In genomic region chr11:75531469-75532242, GRCm38 (mm10) we compare ENCODE assay signal across 8 mouse cellular contexts. TPM values are rescaled to one million over a fixed set of nuclear protein-coding genes. Genes with fewer than 3 reads are reported as not detected.
A peak's percentile ranks its signal among the peaks of the same experiment; 100 is the strongest.
DNase-seq lines count a peak whose midpoint lies in the region; ATAC-seq and TF ChIP-seq lines count a peak whose summit lies in the region.

Gene Slc43a2 (plus strand): TSS chr11:75531694.

- H3K4me2 ChIP-seq in forebrain, postnatal 0 days (ENCODE audit: low read depth), result peak within 1 kb of the TSS; percentile 99
- peak within 1 kb of the TSS; percentile 98 for H3K4me2 ChIP-seq in lung, embryonic 15.5 days

- peak within 1 kb of the TSS; percentile 82 for H3K4me3 ChIP-seq in G1E (ENCODE audit: low read depth, low read length)
- peak within 1 kb of the TSS; percentile 60 for H3K4me3 ChIP-seq in forebrain, postnatal 0 days (ENCODE audit: low read depth, low read length)
- peak within 1 kb of the TSS; percentile 59 for H3K4me3 ChIP-seq in lung, embryonic 15.5 days

- no peaks in the 10 kb centered on the region for H3K9me3 ChIP-seq in G1E (replicated peaks)
- H3K9me3 ChIP-seq in forebrain, postnatal 0 days (ENCODE audit: low read length), result no peaks in the 10 kb centered on the region
- no peaks in the 10 kb centered on the region for H3K9me3 ChIP-seq in lung, embryonic 15.5 days

- TF ChIP-seq CTCF in G1E (IDR thresholded peaks at IDR 0.05; ENCODE audit: low read depth, low read length), result no peak
- TF ChIP-seq CTCF in forebrain, postnatal 0 days (IDR thresholded peaks at IDR 0.05; ENCODE audit: low read depth), result no peak

- peak; percentile 58 for ATAC-seq in G1E (ENCODE audit: extremely low read depth, insufficient number of reproducible peaks, low FRiP score, poor library complexity, severe bottlenecking)
- ATAC-seq in forebrain, postnatal 0 days, result peak; percentile 95
- peak; percentile 91 for ATAC-seq in lung, embryonic 15.5 days (ENCODE audit: borderline replicate concordance, extremely low read depth, low FRiP score, low TSS enrichment)

- peaks cover 5% of the 10 kb centered on the region; the same call in 1 of the 2 replicates for H3K27me3 ChIP-seq in G1E (ENCODE audit: insufficient read depth, low read length)
- no peaks in the 10 kb centered on the region for H3K27me3 ChIP-seq in forebrain, postnatal 0 days (ENCODE audit: insufficient read depth, low read length)
- H3K27me3 ChIP-seq in lung, embryonic 15.5 days, result no peaks in the 10 kb centered on the region

- H3K36me3 ChIP-seq in G1E (replicated peaks), result peaks cover 12% of the 10 kb centered on the region
- no peaks in the 10 kb centered on the region for H3K36me3 ChIP-seq in forebrain, postnatal 0 days (ENCODE audit: insufficient read depth)
- H3K36me3 ChIP-seq in lung, embryonic 15.5 days, result no peaks in the 10 kb centered on the region

- H3K27ac ChIP-seq in forebrain, postnatal 0 days (ENCODE audit: low read depth, low read length), result peak within 1 kb of the TSS; percentile 97
- peak within 1 kb of the TSS; percentile 92 for H3K27ac ChIP-seq in lung, embryonic 15.5 days

- under 1% methylated on average over 62 of the region's 62 CpGs for WGBS in forebrain, postnatal 0 days
- WGBS in lung, embryonic 15.5 days, result under 1% methylated on average over 62 of the region's 62 CpGs

- H3K9ac ChIP-seq in forebrain, postnatal 0 days, result peak within 1 kb of the TSS; percentile 98
- H3K9ac ChIP-seq in lung, embryonic 15.5 days, result peak within 1 kb of the TSS; percentile 65

- peak; percentile 99 for DNase-seq in G1E (ENCODE audit: low spot score)
- DNase-seq in cerebellum, adult 18-20 months, result peak; percentile 96 to 98
- peak; percentile 99 for DNase-seq in forebrain, postnatal 0 days
- peak; percentile 93 for DNase-seq in heart, postnatal 4 days
- peak; percentile 98 for DNase-seq in layer of hippocampus, adult 8-10 months (ENCODE audit: low spot score in 2 of 2)
- DNase-seq in ovary, adult 18-20 months (ENCODE audit: low spot score), result peak; percentile 90
- peak; percentile 96 for DNase-seq in thymus, postnatal 0 days (ENCODE audit: low spot score)

- H3K4me1 ChIP-seq in G1E (ENCODE audit: insufficient read depth, low read depth, low read length), result peaks cover 62% of the 10 kb centered on the region
- H3K4me1 ChIP-seq in forebrain, postnatal 0 days (ENCODE audit: insufficient read depth), result peaks cover 11% of the 10 kb centered on the region; the same call in 1 of the 2 replicates
- H3K4me1 ChIP-seq in lung, embryonic 15.5 days, result peaks cover 26% of the 10 kb centered on the region

RNA-seq across cellular contexts. Expression of gene Slc43a2, which starts in this region (rescaled TPM):
- 11.5 and 14.2 TPM in 2 replicates for total RNA-seq in G1E (2014; fragmentation: Nextera tagmentation)
- 3.8 and 4.2 TPM in 2 replicates for total RNA-seq in G1E (2017)
- 5.3 and 7.5 TPM in 2 replicates for polyA plus RNA-seq in G1E (2012)
- total RNA-seq in forebrain, postnatal 0 days (2014; rRNA removed), result 16.5 and 24.0 TPM in 2 replicates
- polyA plus RNA-seq in forebrain, postnatal 0 days (2015; fragmentation: Nextera tagmentation; extraction: Ambion mirVana), result 10.4 and 14.1 TPM in 2 replicates
- 10 to 100 TPM in 1 of 2 experiments, 1 to 10 TPM in 1; 8.9 to 10.5 TPM for total RNA-seq in heart, postnatal 4 days (2021)
- 10 to 100 TPM; 42.6 to 55.5 (median 52.7) TPM for total RNA-seq in layer of hippocampus, adult 8-10 months (2022)
- 5.6 and 6.9 TPM in 2 replicates for polyA plus RNA-seq in lung, embryonic 15.5 days (2015; fragmentation: Nextera tagmentation; extraction: Ambion mirVana)
- 33.2 and 33.6 TPM in 2 replicates for polyA plus RNA-seq in thymus, postnatal 0 days (2015; fragmentation: Nextera tagmentation; extraction: Ambion mirVana)

Comparison
In these comparisons a context has a peak if more than half of its experiments do, and no peak if none do; other contexts are left out.
1. Peak in every context shown above with its lines: DNase-seq, ATAC-seq, H3K4me3 ChIP-seq and H3K27ac ChIP-seq.